Mouse (Mus musculus): ENCODE measurements around the gene Cnnm4.

DNA sequence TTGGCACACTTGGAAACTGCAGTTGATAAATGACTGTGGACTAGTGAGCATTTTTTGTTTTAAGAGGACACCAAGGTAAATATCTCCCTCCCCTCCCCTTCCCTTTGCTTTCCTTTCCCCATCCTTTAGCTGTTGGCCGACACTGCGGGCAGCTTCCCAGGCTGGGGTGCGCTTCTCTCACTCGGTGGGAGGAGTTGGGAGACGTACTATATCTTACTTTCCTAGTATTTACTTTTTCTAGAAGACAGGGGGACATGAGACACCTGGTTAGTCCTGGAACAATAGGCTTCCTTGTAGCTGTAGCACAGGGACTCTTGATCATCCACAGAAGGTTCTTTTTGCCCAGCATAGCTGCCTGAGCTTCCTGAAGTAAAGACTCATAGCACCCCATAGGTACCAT, 52.6 kb downstream of the Cnnm4 start:
- TF ChIP-seq CTCF (IDR thresholded peaks at IDR 0.05; ENCODE audit: low read depth) (no peak), EP300 (IDR thresholded peaks at IDR 0.05; ENCODE audit: low read depth) (no peak)
